Mouse (Mus musculus): ENCODE data around the gene Gm8897. TPM values are rescaled to one million over a fixed set of nuclear protein-coding genes. Genes with fewer than 3 reads are reported as not detected.

Gm8897 gene
- not detected in 2 replicates for polyA plus RNA-seq (2012; rRNA removed)

DNA sequence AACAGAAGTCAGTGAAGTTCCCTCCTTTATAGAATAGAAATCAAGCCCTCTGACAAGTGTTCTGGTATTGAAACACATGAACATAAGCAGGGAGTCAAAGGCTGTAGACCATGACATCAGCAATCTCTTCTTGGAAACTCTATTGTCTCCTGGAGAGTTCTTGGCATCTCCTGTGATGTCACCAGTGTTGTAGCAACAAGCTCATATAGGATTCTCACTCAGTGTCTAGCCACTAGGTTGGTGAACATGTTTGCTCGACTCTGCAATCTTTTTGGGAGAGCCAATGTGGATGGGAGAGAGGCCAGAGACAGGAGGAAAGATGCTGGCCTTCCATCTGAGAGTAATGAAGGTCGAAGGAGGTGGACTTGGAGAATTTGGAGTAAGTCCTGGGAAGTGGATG is at the start of gene Gm8897:
Gene Gm8897, plus strand, starts transcription at position 301 of the 400 bp plus-strand sequence.

Other genes with a start within 250 kb of the Gm8897 start
- not detected in 2 replicates for gene Gm5861, start 233.3 kb upstream of the Gm8897 start, polyA plus RNA-seq (2012; rRNA removed)
- not detected in 2 replicates for gene Gm8890, start 160.4 kb upstream of the Gm8897 start, polyA plus RNA-seq (2012; rRNA removed)
- gene Speer1, start 74.9 kb upstream of the Gm8897 start, polyA plus RNA-seq (2012; rRNA removed), result not detected in 2 replicates
- not detected in 2 replicates for gene Gm8906, start 86.3 kb downstream of the Gm8897 start, polyA plus RNA-seq (2012; rRNA removed)
- gene Gm6460, start 178.5 kb downstream of the Gm8897 start, polyA plus RNA-seq (2012; rRNA removed), result not detected in 2 replicates